Mouse (Mus musculus) liver (tissue): Measurements from ENCODE around the gene Il7r.

Source experiments
- DNase-seq: peaks from one replicate; pipeline ENCODE4 v3.0.0-alpha.2; 2020; ENCODE audit warnings: mixed read lengths

Il7r gene

GRCm38 (mm10) chr15:9471053-9471685 lies 58.8 kb downstream of the Il7r start:
- DNase-seq, result no peak

DNA sequence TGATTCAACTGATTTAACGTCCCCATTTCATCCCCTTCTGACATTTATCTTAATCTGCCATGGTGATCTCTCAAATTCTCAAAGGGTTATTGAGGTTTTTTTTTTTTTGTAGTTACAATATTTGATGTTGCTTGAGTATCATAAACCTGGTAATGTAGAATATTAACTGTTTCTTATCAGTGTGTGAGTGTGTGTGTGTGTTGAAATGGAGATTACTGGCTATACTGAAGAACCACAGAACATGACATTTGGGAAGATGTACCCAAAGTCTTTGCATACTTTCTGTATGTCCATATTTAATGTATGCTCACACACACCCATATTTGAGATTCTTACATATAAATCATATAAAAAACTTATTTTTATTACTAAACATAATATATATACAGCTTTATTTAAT lies 65.9 kb downstream of the Il7r start:
- DNase-seq, result no peak

DNA sequence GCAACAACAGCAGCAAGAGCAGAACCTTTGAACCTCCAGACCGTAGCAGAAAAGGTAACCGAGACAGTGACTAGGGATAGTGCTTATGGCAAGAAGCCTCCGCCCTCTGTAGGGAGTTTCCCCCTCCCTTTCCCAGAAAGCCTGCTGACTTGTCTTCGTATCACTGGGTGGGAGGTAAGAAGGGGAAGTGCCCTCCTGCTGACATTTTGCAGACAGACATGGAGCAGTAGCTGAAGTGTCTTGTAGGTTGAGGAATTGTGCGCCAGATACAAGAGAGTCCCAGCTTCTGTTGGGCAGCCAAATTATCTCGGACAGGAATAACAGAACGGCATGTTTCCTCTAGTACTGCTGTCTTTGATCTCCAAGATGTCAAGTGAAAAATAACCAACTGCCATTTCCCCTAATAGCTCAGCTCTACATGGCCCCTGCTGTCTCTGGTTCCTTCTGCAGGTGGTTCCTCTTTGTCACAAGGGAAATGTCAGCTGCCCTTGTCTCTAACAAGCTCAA lies 66.4 kb downstream of the Il7r start:
- peak; percentile 75 for DNase-seq
